Mouse (Mus musculus): ENCODE data around the gene Gdpd3.

DNA sequence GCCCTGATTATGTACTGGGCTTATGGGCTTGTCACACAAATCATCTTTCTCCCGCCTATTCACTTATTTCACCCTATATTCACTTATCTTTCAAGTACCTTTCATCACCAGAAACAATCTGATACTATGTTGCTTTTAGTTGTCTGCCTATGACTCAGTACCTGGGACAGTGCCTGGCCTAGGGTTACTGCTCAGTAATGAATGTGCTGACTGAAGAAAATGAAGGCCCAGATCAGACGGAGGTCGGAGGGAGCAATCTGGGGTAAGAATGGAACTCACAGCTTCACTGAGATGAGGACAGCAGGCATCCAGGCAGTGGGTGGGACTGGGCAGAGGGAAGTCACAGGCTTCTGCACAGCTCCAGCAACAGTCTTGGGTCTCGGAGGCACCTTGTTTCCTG, 41.3 kb downstream of the Gdpd3 start:
- TF ChIP-seq CTCF (IDR thresholded peaks at IDR 0.05; ENCODE audit: extremely low read depth, insufficient read depth, low read length), result no peak
- TF ChIP-seq POLR2A (IDR thresholded peaks at IDR 0.05; ENCODE audit: extremely low read depth, insufficient read depth, low read length), result no peak
